Mouse (Mus musculus) limb, embryonic 10.5 days (tissue): ENCODE measurements around the gene Dnah9. TPM values are rescaled to one million over a fixed set of nuclear protein-coding genes. Genes with fewer than 3 reads are reported as not detected.

ENCODE experiments used
- DNase-seq: peaks from one replicate; pipeline ENCODE4 v3.0.0-alpha.2; 2017; ENCODE audit warnings: low spot score
- H3K27ac ChIP-seq: fragments of 300-500 bp; sonication (generic); 2 replicates; pipeline ENCODE4 v1.5.1; 2016; ENCODE audit warnings: mild to moderate bottlenecking
- H3K27me3 ChIP-seq: fragments of 300-500 bp; sonication (generic); 2 replicates; pipeline ENCODE4 v1.6.1; 2016; ENCODE audit warnings: low read depth, mild to moderate bottlenecking; ENCODE audit not compliant: poor library complexity, severe bottlenecking
- H3K36me3 ChIP-seq: fragments of 300-500 bp; sonication (generic); 2 replicates; pipeline ENCODE4 v1.6.1; 2016; ENCODE audit warnings: mild to moderate bottlenecking, moderate library complexity
- H3K4me1 ChIP-seq: fragments of 300-500 bp; sonication (generic); 2 replicates; pipeline ENCODE4 v1.6.1; 2016
- H3K4me3 ChIP-seq: fragments of 300-500 bp; sonication (generic); 2 replicates; pipeline ENCODE4 v1.5.1; 2016; ENCODE audit warnings: mild to moderate bottlenecking, moderate library complexity
- H3K9me3 ChIP-seq: fragments of 300-500 bp; sonication (generic); replicated peaks from 2 replicates; pipeline ENCODE4 v1.6.1; 2016; ENCODE audit warnings: mild to moderate bottlenecking
- WGBS: fragments of 180-500 bp; shearing (Covaris S2); methylation state at CpG from one replicate; pipeline ENCODE4 v1.1.7; 2016; 5-methylcytosine and 5-hydroxymethylcytosine counted together
- polyA plus RNA-seq: library from polyadenylated mRNA; unstranded; fragments of >200 nt; fragmentation: Nextera tagmentation; extraction: Ambion mirVana; gene quantifications from 2 replicates; pipeline ENCODE4 v1.2.1, GENCODE M21; 2016

Dnah9 gene
- polyA plus RNA-seq, 1 experiment from 2014 or later, result not detected

DNA sequence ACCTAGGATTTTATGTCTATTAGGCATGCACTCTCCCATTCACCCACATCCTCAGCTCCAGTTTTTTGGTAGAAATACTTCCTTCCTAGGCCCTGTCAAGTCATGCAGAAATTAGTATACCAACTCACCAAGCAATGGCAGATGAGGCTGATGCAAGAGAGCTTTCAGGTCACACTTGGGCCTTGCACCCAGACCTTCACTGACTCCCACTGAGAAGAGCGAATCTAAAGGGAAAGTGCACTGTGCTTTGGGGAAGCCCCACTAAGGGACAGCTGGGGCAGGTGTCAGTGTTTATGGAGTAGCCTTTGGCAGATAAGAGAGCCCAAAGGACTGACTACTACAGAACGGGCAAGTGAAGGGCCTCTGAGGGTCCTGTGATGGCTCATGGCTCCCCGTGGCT lies 117.1 kb downstream of the Dnah9 start:
- no peak overlapping the region for H3K4me3 ChIP-seq
- no peaks in the 10 kb centered on the region for H3K9me3 ChIP-seq
- 89% methylated on average over 3 of the region's 3 CpGs for WGBS
- no peaks in the 10 kb centered on the region for H3K27me3 ChIP-seq
- H3K27ac ChIP-seq, result no peak overlapping the region
- H3K36me3 ChIP-seq, result no peaks in the 10 kb centered on the region
- DNase-seq, result no peak
- no peaks in the 10 kb centered on the region for H3K4me1 ChIP-seq

DNA sequence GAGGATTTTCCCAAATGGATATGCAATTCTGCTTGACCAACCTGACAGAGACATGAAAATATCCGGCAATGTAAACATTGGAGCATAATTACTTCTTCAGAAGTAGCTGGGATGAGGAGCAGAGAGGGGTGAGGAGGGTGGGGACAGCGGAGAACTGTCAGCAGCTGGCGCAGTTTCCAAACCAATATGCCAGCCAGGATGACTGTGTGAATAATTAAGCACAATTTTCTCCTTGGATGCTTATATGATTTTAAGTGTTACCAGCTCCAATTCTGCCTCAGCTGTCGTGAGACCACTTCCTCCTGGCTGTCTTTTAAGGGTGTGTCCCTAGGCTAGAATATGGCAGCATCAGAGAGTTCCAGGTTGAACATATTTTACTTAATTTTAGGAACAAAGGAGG lies 119.2 kb downstream of the Dnah9 start:
- 80% methylated on average over 4 of the region's 4 CpGs for WGBS
- no peaks in the 10 kb centered on the region for H3K9me3 ChIP-seq
- no peak overlapping the region for H3K4me3 ChIP-seq
- H3K27me3 ChIP-seq, result no peaks in the 10 kb centered on the region
- H3K4me1 ChIP-seq, result no peaks in the 10 kb centered on the region
- H3K36me3 ChIP-seq, result no peaks in the 10 kb centered on the region
- no peak for DNase-seq
- H3K27ac ChIP-seq, result no peak overlapping the region

GRCm38 (mm10) chr11:66046594-66047193 lies 121.7 kb downstream of the Dnah9 start:
- no peaks in the 10 kb centered on the region for H3K36me3 ChIP-seq
- no peaks in the 10 kb centered on the region for H3K9me3 ChIP-seq
- DNase-seq, result no peak
- H3K4me3 ChIP-seq, result no peak overlapping the region
- WGBS, result 77% methylated on average over 4 of the region's 4 CpGs
- peaks cover 4% of the 10 kb centered on the region; the same call in 1 of the 2 replicates for H3K4me1 ChIP-seq
- no peaks in the 10 kb centered on the region for H3K27me3 ChIP-seq
- H3K27ac ChIP-seq, result no peak overlapping the region

GRCm38 (mm10) chr11:66043635-66044034 lies 124.7 kb downstream of the Dnah9 start:
- Histone ChIP-seq H3K9me3 (no peaks in the 10 kb centered on the region), H3K27me3 (no peaks in the 10 kb centered on the region), H3K4me1 (peaks cover 4% of the 10 kb centered on the region; the same call in 1 of the 2 replicates), H3K36me3 (no peaks in the 10 kb centered on the region), H3K27ac (no peak overlapping the region), H3K4me3 (no peak overlapping the region)
- no peak for DNase-seq
- 74% methylated on average over 6 of the region's 6 CpGs for WGBS

GRCm38 (mm10) chr11:66042531-66042930 lies 125.8 kb downstream of the Dnah9 start:
- 83% methylated on average over 2 of the region's 2 CpGs for WGBS
- no peak overlapping the region for H3K27ac ChIP-seq
- no peaks in the 10 kb centered on the region for H3K9me3 ChIP-seq
- no peaks in the 10 kb centered on the region for H3K36me3 ChIP-seq
- H3K4me3 ChIP-seq, result no peak overlapping the region
- H3K27me3 ChIP-seq, result no peaks in the 10 kb centered on the region
- no peak for DNase-seq
- H3K4me1 ChIP-seq, result peaks cover 4% of the 10 kb centered on the region; the same call in 1 of the 2 replicates

DNA sequence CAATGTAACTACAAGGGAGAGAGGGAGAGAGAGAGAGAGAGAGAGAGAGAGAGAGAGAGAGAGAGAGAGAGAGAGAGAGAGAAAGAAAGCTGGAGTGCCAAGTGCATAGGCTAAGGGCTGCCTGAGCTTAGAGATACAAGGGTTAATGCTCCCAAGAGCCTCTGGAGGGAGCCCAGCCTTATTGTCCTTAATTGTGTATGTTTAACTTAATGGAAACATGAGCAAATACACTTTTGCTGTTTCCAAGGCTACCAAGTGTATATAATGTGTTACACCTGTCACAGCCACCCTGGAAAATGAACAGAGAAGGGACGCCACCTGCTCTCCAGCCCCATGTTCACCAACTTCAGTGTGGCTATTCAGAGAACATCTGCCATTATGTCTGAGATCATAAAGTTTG lies 142.6 kb downstream of the Dnah9 start:
- Histone ChIP-seq H3K9me3 (no peaks in the 10 kb centered on the region), H3K27me3 (no peaks in the 10 kb centered on the region), H3K27ac (no peak overlapping the region), H3K4me1 (no peaks in the 10 kb centered on the region), H3K36me3 (no peaks in the 10 kb centered on the region), H3K4me3 (no peak overlapping the region)
- DNase-seq, result no peak
- WGBS, result 81% methylated on average over 1 of the region's 1 CpGs

DNA sequence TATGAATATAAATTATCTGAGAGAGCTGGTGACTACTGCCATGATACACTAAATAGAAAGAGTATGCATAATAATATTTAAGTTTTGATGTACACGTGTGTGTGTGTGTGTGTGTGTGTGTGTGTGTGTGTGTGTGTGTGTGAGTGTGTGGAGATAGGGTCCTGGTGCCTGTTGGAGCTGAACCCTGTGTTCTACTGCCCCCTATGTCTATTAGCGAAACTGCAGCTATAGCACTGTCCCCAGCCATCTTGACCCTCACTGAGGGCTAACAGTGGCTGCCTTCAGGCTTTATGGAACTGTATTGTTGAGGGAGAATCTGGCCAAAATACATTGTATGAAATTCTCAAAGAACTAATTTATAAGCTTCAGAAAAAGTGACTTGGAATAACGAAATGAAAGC lies 192.5 kb downstream of the Dnah9 start:
- no peak for DNase-seq
- Histone ChIP-seq H3K27me3 (no peaks in the 10 kb centered on the region), H3K4me1 (no peaks in the 10 kb centered on the region), H3K36me3 (no peaks in the 10 kb centered on the region), H3K9me3 (no peaks in the 10 kb centered on the region), H3K4me3 (no peak overlapping the region), H3K27ac (no peak overlapping the region)
- 63% methylated on average over 3 of the region's 3 CpGs for WGBS

DNA sequence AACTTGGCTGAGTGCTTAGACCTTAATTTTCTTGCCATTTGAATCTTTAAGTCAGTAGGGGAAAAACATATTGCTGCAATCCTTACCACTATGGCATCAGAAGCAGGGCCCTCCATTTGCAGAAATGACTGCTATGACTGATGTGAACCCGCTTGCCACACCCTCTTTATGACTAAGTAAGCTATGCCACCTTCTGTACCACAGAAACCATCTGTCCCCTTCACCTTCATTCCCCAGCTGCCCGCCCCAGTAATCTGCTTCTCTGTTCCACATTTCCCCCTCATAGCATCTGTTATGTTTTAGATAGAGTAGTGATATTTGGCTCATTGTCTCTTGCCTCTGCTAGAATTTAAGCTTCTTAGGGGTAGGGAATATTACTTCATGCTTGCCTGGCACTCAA lies 237.6 kb downstream of the Dnah9 start:
- no peaks in the 10 kb centered on the region for H3K27me3 ChIP-seq

GRCm38 (mm10) chr11:65930359-65930758 lies 238.0 kb downstream of the Dnah9 start:
- no peak for DNase-seq
- Histone ChIP-seq H3K27ac (no peak overlapping the region), H3K27me3 (no peaks in the 10 kb centered on the region), H3K9me3 (no peaks in the 10 kb centered on the region), H3K4me1 (no peaks in the 10 kb centered on the region), H3K4me3 (no peak overlapping the region), H3K36me3 (no peaks in the 10 kb centered on the region)
- 84% methylated on average over 4 of the region's 4 CpGs for WGBS

More for the DNA sequence above, 237.6 kb downstream of the Dnah9 start:
- 90% methylated on average over 2 of the region's 2 CpGs for WGBS
- no peak overlapping the region for H3K27ac ChIP-seq
- no peak overlapping the region for H3K4me3 ChIP-seq
- no peaks in the 10 kb centered on the region for H3K9me3 ChIP-seq
- DNase-seq, result no peak
- H3K4me1 ChIP-seq, result no peaks in the 10 kb centered on the region
- H3K36me3 ChIP-seq, result no peaks in the 10 kb centered on the region

GRCm38 (mm10) chr11:65927962-65928361 lies 240.4 kb downstream of the Dnah9 start:
- Histone ChIP-seq H3K27me3 (no peaks in the 10 kb centered on the region), H3K4me3 (no peak overlapping the region), H3K27ac (no peak overlapping the region), H3K9me3 (no peaks in the 10 kb centered on the region), H3K36me3 (no peaks in the 10 kb centered on the region), H3K4me1 (no peaks in the 10 kb centered on the region)
- DNase-seq, result no peak
- WGBS, result 27% methylated on average over 1 of the region's 1 CpGs

GRCm38 (mm10) chr11:65918480-65919236 lies 249.7 kb downstream of the Dnah9 start:
- Histone ChIP-seq H3K27me3 (no peaks in the 10 kb centered on the region), H3K27ac (no peak overlapping the region), H3K36me3 (no peaks in the 10 kb centered on the region), H3K4me3 (no peak overlapping the region), H3K4me1 (no peaks in the 10 kb centered on the region), H3K9me3 (no peaks in the 10 kb centered on the region)
- DNase-seq, result no peak
- 63% methylated on average over 10 of the region's 10 CpGs for WGBS

GRCm38 (mm10) chr11:65909195-65909594 lies 259.2 kb downstream of the Dnah9 start:
- DNase-seq, result no peak
- Histone ChIP-seq H3K4me1 (no peaks in the 10 kb centered on the region), H3K36me3 (no peaks in the 10 kb centered on the region), H3K9me3 (no peaks in the 10 kb centered on the region), H3K4me3 (no peak overlapping the region), H3K27me3 (no peaks in the 10 kb centered on the region), H3K27ac (no peak overlapping the region)
- WGBS, result 87% methylated on average over 4 of the region's 4 CpGs

DNA sequence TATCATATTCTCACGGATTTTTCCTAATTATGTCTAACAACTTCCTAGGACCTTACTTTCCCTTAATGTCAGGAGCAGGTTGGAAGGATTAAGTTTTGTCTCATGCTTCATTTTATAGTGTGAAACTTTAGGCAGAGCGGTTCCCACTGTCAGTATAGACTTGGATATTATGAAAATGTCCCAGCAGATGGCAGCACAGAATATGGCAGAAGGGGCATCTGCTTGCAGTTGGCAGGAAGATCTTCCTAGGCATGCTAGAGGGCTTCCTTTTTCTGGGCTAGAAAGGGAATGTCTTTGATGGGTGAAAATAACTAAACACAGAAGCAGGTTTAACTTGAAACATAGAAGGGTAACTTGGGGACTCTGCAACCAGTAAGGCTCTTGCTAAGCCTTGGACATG lies 262.9 kb downstream of the Dnah9 start:
- no peaks in the 10 kb centered on the region for H3K36me3 ChIP-seq
- no peaks in the 10 kb centered on the region for H3K27me3 ChIP-seq
- H3K27ac ChIP-seq, result no peak overlapping the region
- DNase-seq, result no peak
- H3K9me3 ChIP-seq, result no peaks in the 10 kb centered on the region
- no peak overlapping the region for H3K4me3 ChIP-seq
- 63% methylated on average over 2 of the region's 2 CpGs for WGBS
- H3K4me1 ChIP-seq, result no peaks in the 10 kb centered on the region
